Mouse (Mus musculus) limb, embryonic 10.5 days (tissue): Measurements from ENCODE around the gene Gm17949. TPM values are rescaled to one million over a fixed set of nuclear protein-coding genes. Genes with fewer than 3 reads are reported as not detected.

Experiments used
- DNase-seq: peaks from one replicate; pipeline ENCODE4 v3.0.0-alpha.2; 2017; ENCODE audit warnings: low spot score
- H3K27ac ChIP-seq: fragments of 300-500 bp; sonication (generic); 2 replicates; pipeline ENCODE4 v1.5.1; 2016; ENCODE audit warnings: mild to moderate bottlenecking
- H3K27me3 ChIP-seq: fragments of 300-500 bp; sonication (generic); 2 replicates; pipeline ENCODE4 v1.6.1; 2016; ENCODE audit warnings: low read depth, mild to moderate bottlenecking; ENCODE audit not compliant: poor library complexity, severe bottlenecking
- H3K36me3 ChIP-seq: fragments of 300-500 bp; sonication (generic); 2 replicates; pipeline ENCODE4 v1.6.1; 2016; ENCODE audit warnings: mild to moderate bottlenecking, moderate library complexity
- H3K4me1 ChIP-seq: fragments of 300-500 bp; sonication (generic); 2 replicates; pipeline ENCODE4 v1.6.1; 2016
- H3K4me3 ChIP-seq: fragments of 300-500 bp; sonication (generic); 2 replicates; pipeline ENCODE4 v1.5.1; 2016; ENCODE audit warnings: mild to moderate bottlenecking, moderate library complexity
- H3K9me3 ChIP-seq: fragments of 300-500 bp; sonication (generic); replicated peaks from 2 replicates; pipeline ENCODE4 v1.6.1; 2016; ENCODE audit warnings: mild to moderate bottlenecking
- WGBS: fragments of 180-500 bp; shearing (Covaris S2); methylation state at CpG from one replicate; pipeline ENCODE4 v1.1.7; 2016; 5-methylcytosine and 5-hydroxymethylcytosine counted together
- polyA plus RNA-seq: library from polyadenylated mRNA; unstranded; fragments of >200 nt; fragmentation: Nextera tagmentation; extraction: Ambion mirVana; gene quantifications from 2 replicates; pipeline ENCODE4 v1.2.1, GENCODE M21; 2016

Gene Gm17949
- 0.20 and 0.45 TPM in 2 replicates for polyA plus RNA-seq

- Histone ChIP-seq H3K27ac (peak within 1 kb of the TSS; percentile 90), H3K4me1 (peaks cover 18% of the 10 kb centered on the region), H3K9me3 (no peaks in the 10 kb centered on the region), H3K4me3 (peak within 1 kb of the TSS; percentile 83), H3K36me3 (peaks cover 31% of the 10 kb centered on the region), H3K27me3 (no peaks in the 10 kb centered on the region)
- peak; percentile 97 for DNase-seq
- WGBS = 1% methylated on average over 51 of the region's 51 CpGs
Measured at GRCm38 (mm10) chr17:57011236-57012141, at the start of gene Gm17949, which contains the start of gene Gtf2f1. Gm17949 (plus strand) TSS chr17:57011469. Gtf2f1 (minus strand) TSS chr17:57011288.

- DNase-seq = no peak
- H3K36me3 ChIP-seq = no peaks in the 10 kb centered on the region
- H3K9me3 ChIP-seq = no peaks in the 10 kb centered on the region
- 0 out of 2 replicates have a peak, but pooled peaks cover 3% of the 10 kb centered on the region for H3K4me1 ChIP-seq
- H3K27ac ChIP-seq = no peak overlapping the region
- H3K27me3 ChIP-seq = no peaks in the 10 kb centered on the region
- WGBS = 87% methylated on average over 4 of the region's 4 CpGs
- H3K4me3 ChIP-seq = no peak overlapping the region
Measured at GRCm38 (mm10) chr17:56961880-56962279, 49.4 kb upstream of the Gm17949 start.

- Histone ChIP-seq H3K27ac (no peak overlapping the region), H3K36me3 (no peaks in the 10 kb centered on the region), H3K4me3 (no peak overlapping the region), H3K4me1 (0 out of 2 replicates have a peak, but pooled peaks cover 3% of the 10 kb centered on the region), H3K9me3 (no peaks in the 10 kb centered on the region), H3K27me3 (no peaks in the 10 kb centered on the region)
- 78% methylated on average over 5 of the region's 5 CpGs for WGBS
- no peak for DNase-seq
Measured at GRCm38 (mm10) chr17:56962642-56963405, 48.4 kb upstream of the Gm17949 start.

GRCm38 (mm10) chr17:56963646-56964045 lies 47.6 kb upstream of the Gm17949 start:
- Histone ChIP-seq H3K4me1 (no peaks in the 10 kb centered on the region), H3K4me3 (no peak overlapping the region), H3K27me3 (no peaks in the 10 kb centered on the region), H3K36me3 (no peaks in the 10 kb centered on the region), H3K9me3 (no peaks in the 10 kb centered on the region), H3K27ac (no peak overlapping the region)
- WGBS = 80% methylated on average over 6 of the region's 6 CpGs
- DNase-seq = no peak

GRCm38 (mm10) chr17:56969321-56969720 lies 41.9 kb upstream of the Gm17949 start:
- Histone ChIP-seq H3K4me1 (no peaks in the 10 kb centered on the region), H3K27me3 (peaks cover 4% of the 10 kb centered on the region; the same call in 1 of the 2 replicates), H3K36me3 (no peaks in the 10 kb centered on the region), H3K9me3 (no peaks in the 10 kb centered on the region), H3K27ac (no peak overlapping the region), H3K4me3 (no peak overlapping the region)
- no peak for DNase-seq
- WGBS = 72% methylated on average over 3 of the region's 3 CpGs

GRCm38 (mm10) chr17:56970081-56970480 lies 41.2 kb upstream of the Gm17949 start:
- no peak for DNase-seq
- no peaks in the 10 kb centered on the region for H3K4me1 ChIP-seq
- H3K27ac ChIP-seq = no peak overlapping the region
- H3K9me3 ChIP-seq = no peaks in the 10 kb centered on the region
- H3K4me3 ChIP-seq = no peak overlapping the region
- 68% methylated on average over 5 of the region's 5 CpGs for whole genome bisulfite sequencing
- H3K36me3 ChIP-seq = no peaks in the 10 kb centered on the region
- H3K27me3 ChIP-seq = peaks cover 4% of the 10 kb centered on the region; the same call in 1 of the 2 replicates

GRCm38 (mm10) chr17:56973956-56974707 lies 37.1 kb upstream of the Gm17949 start:
- Histone ChIP-seq H3K9me3 (no peaks in the 10 kb centered on the region), H3K4me3 (no peak overlapping the region), H3K27ac (no peak overlapping the region), H3K27me3 (peaks cover 4% of the 10 kb centered on the region; the same call in 1 of the 2 replicates), H3K4me1 (no peaks in the 10 kb centered on the region), H3K36me3 (no peaks in the 10 kb centered on the region)
- no peak for DNase-seq
- WGBS = 64% methylated on average over 13 of the region's 14 CpGs

GRCm38 (mm10) chr17:56974708-56975240 lies 36.5 kb upstream of the Gm17949 start:
- WGBS = 78% methylated on average over 5 of the region's 5 CpGs

GRCm38 (mm10) chr17:56975391-56975790 lies 35.9 kb upstream of the Gm17949 start:
- WGBS = 82% methylated on average over 3 of the region's 3 CpGs
- Histone ChIP-seq H3K4me3 (no peak overlapping the region), H3K36me3 (no peaks in the 10 kb centered on the region), H3K9me3 (no peaks in the 10 kb centered on the region), H3K27me3 (no peaks in the 10 kb centered on the region), H3K27ac (no peak overlapping the region), H3K4me1 (no peaks in the 10 kb centered on the region)
- DNase-seq = no peak

More at GRCm38 (mm10) chr17:56974708-56975240, 36.5 kb upstream of the Gm17949 start:
- H3K27me3 ChIP-seq = peaks cover 4% of the 10 kb centered on the region; the same call in 1 of the 2 replicates
- no peaks in the 10 kb centered on the region for H3K36me3 ChIP-seq
- no peak overlapping the region for H3K27ac ChIP-seq
- no peak overlapping the region for H3K4me3 ChIP-seq
- H3K9me3 ChIP-seq = no peaks in the 10 kb centered on the region
- no peaks in the 10 kb centered on the region for H3K4me1 ChIP-seq
- no peak for DNase-seq

GRCm38 (mm10) chr17:56976531-56977390 lies 34.5 kb upstream of the Gm17949 start:
- H3K9me3 ChIP-seq = no peaks in the 10 kb centered on the region
- no peaks in the 10 kb centered on the region for H3K27me3 ChIP-seq
- H3K4me3 ChIP-seq = no peak overlapping the region
- WGBS = 78% methylated on average over 8 of the region's 8 CpGs
- H3K4me1 ChIP-seq = no peaks in the 10 kb centered on the region
- DNase-seq = no peak
- H3K36me3 ChIP-seq = no peaks in the 10 kb centered on the region
- no peak overlapping the region for H3K27ac ChIP-seq

- H3K27ac ChIP-seq = no peak overlapping the region
- H3K4me1 ChIP-seq = peaks cover 4% of the 10 kb centered on the region; the same call in 1 of the 2 replicates
- H3K27me3 ChIP-seq = no peaks in the 10 kb centered on the region
- no peak overlapping the region for H3K4me3 ChIP-seq
- WGBS = 27% methylated on average over 7 of the region's 8 CpGs
- H3K9me3 ChIP-seq = no peaks in the 10 kb centered on the region
- DNase-seq = no peak
- no peaks in the 10 kb centered on the region for H3K36me3 ChIP-seq
Measured at GRCm38 (mm10) chr17:56979524-56979923, 31.7 kb upstream of the Gm17949 start.
